Mouse (Mus musculus): Measurements from ENCODE around the gene Ccdc150. TPM values are rescaled to one million over a fixed set of nuclear protein-coding genes. Genes with fewer than 3 reads are reported as not detected.

Gene Ccdc150
- 0.27 TPM in 1 of 2 replicates, not detected in the other for polyA plus RNA-seq (2012; ENCODE audit: insufficient read depth, insufficient read length, missing spikeins)

DNA sequence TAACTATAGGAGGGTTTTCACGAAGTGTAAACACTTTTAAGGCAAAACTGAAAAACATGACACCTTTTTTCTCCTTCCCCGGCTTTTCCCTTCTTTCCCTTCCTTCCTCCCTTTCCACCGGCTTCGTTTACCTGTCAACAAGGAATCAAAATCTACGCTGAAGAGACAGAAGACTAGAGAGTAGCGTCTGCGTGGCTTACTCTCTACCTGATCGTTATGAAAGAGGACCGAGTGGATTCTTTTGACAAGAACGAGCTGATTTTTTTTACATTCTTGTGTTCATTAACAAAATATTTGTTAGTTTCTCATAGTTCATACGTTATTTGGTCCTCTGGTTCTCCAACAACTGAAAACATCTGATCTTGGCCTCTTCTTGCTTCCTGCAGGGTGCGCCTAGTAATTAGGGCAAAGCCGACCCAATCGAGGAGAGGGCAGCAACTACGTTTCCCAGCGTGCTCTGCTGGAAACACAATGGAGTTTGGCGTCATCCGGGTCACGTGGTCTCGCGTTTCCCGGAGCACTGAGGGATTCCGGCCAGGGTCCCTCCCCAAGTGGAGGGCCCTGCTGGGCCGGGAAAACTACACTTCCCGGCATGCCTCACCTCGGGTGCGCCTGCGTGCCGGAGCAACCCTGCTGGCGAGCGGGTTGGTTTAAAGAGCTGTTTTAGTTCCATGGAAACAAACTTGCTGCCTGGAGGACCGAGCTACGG is at the start of gene Ccdc150:
Gene Ccdc150, plus strand, starts transcription at position 526 of the 709 bp plus-strand sequence.
- Histone ChIP-seq H3K4me3 (ENCODE audit: insufficient read depth, low read length) (peak within 1 kb of the TSS; percentile 77), H3K4me1 (ENCODE audit: control insufficient read depth, insufficient read depth, low read length) (peaks cover 9% of the 10 kb centered on the region), H3K27ac (ENCODE audit: insufficient read depth, low read depth, low read length) (no peak within 1 kb of the TSS)
- no peak for TF ChIP-seq POLR2A (IDR thresholded peaks at IDR 0.05; ENCODE audit: borderline replicate concordance, low read depth, low read length)
- no peak for TF ChIP-seq CTCF (IDR thresholded peaks at IDR 0.05; ENCODE audit: low read depth, low read length)

DNA sequence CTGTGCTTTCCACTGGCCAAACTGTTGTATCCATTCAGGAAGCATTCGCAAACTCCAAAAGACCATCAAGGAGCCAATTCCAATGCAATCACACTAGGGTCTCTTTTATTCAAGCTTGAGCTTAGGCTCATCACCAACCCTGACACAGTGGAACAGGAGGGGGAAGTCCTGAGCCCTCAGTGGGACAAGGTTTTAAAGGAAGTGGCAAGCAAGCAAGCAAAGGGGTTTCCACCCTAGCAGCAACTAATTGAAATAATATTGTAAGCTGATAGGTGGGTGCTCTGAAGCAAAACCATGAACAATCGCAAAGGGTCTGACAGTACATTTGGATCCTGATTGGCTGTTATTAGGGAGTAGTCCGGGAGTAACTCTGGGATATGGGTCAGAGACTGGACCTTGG is 30.2 kb upstream of the Ccdc150 start:
- TF ChIP-seq CTCF (IDR thresholded peaks at IDR 0.05; ENCODE audit: low read depth, low read length) (no peak), POLR2A (IDR thresholded peaks at IDR 0.05; ENCODE audit: borderline replicate concordance, low read depth, low read length) (no peak)
- Histone ChIP-seq H3K4me3 (ENCODE audit: insufficient read depth, low read length) (no peak overlapping the region), H3K27ac (ENCODE audit: insufficient read depth, low read depth, low read length) (no peak overlapping the region), H3K4me1 (ENCODE audit: control insufficient read depth, insufficient read depth, low read length) (no peaks in the 10 kb centered on the region)

DNA sequence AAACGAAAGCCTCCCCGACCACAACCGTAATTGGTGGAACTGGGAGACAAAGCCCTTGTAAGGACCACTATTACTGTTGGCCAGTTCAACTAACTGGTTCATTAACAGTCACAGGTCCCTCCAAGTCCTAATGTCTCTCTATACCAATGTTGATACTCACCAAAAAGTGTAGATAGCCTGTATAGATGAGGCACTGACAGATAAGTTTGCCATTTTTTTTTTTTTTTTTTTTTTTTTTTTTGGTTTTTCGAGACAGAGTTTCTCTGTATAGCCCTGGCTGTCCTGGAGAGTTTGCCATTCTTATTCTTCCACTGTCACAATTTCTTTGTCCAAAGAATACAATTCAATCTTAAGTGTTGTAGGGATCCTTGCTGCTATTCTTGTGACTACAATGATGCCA is 7.8 kb upstream of the Ccdc150 start:
- TF ChIP-seq POLR2A (IDR thresholded peaks at IDR 0.05; ENCODE audit: borderline replicate concordance, low read depth, low read length) (no peak), CTCF (IDR thresholded peaks at IDR 0.05; ENCODE audit: low read depth, low read length) (no peak)

DNA sequence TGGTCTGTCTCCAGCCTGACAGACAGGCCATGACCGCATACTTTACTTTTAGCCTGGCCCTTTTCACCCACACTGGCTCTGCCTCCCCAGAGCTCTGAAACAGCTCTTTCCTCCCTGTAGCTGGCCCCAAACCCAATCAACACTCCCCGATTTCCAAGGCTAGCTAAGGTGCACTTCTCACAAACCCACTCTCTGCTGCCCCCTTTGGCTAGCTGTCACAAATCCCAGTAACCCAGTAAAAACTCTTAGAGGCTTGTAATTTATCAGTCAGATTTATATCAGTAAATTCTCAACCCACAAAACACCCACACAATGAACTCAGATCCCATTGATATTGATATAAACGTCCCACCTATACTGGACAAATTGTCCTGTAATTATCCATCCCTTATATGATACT is 25.1 kb downstream of the Ccdc150 start:
- Histone ChIP-seq H3K27ac (ENCODE audit: insufficient read depth, low read depth, low read length) (no peak overlapping the region), H3K4me1 (ENCODE audit: control insufficient read depth, insufficient read depth, low read length) (no peaks in the 10 kb centered on the region), H3K4me3 (ENCODE audit: insufficient read depth, low read length) (no peak overlapping the region)
- TF ChIP-seq CTCF (IDR thresholded peaks at IDR 0.05; ENCODE audit: low read depth, low read length), result no peak
- no peak for TF ChIP-seq POLR2A (IDR thresholded peaks at IDR 0.05; ENCODE audit: borderline replicate concordance, low read depth, low read length)

More for the DNA sequence above, 7.8 kb upstream of the Ccdc150 start:
- H3K4me1 ChIP-seq (ENCODE audit: control insufficient read depth, insufficient read depth, low read length), result no peaks in the 10 kb centered on the region
- no peak overlapping the region for H3K27ac ChIP-seq (ENCODE audit: insufficient read depth, low read depth, low read length)
- no peak overlapping the region for H3K4me3 ChIP-seq (ENCODE audit: insufficient read depth, low read length)

DNA sequence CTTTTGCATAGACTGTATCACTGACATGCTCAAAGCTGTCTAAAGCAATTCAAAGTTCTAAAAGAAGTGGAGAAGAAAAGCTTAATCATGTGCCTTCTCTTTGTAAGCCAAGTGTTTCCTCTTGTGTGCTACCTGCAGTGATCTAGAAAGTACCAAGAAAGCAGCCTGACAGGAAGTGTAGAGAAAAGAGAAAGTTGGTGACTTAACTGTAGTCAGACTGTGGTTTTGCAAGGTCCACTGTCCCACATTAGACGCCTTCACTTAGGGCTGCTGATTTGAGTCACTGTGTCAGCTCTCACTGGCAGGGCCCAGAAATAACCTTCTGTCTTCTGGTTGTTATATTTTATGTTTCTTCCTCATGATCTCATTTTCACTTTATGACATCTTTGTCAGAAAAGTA is 29.1 kb downstream of the Ccdc150 start:
- Histone ChIP-seq H3K4me3 (ENCODE audit: insufficient read depth, low read length) (no peak overlapping the region), H3K27ac (ENCODE audit: insufficient read depth, low read depth, low read length) (no peak overlapping the region), H3K4me1 (ENCODE audit: control insufficient read depth, insufficient read depth, low read length) (no peaks in the 10 kb centered on the region)
- TF ChIP-seq POLR2A (IDR thresholded peaks at IDR 0.05; ENCODE audit: borderline replicate concordance, low read depth, low read length), result no peak
- TF ChIP-seq CTCF (IDR thresholded peaks at IDR 0.05; ENCODE audit: low read depth, low read length), result no peak

DNA sequence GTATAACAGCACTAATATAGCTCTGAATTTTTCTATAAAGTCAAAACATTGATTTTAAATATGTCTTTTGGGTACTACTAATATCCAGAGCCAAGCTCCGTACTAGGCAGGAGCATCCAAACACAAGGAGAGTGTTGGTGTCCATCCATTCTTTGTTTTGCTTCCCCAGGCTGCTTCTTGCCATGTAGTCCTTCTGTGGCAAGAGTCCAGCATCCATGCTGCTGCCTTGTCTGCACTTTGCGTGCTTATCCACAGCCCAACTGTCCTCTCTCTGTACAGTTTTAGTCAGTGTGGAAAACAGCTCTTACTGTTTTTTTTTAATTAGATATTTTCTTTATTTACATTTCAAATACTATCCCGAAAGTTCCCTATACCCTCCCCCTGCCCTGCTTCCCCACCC is 30.2 kb downstream of the Ccdc150 start:
- no peak for TF ChIP-seq CTCF (IDR thresholded peaks at IDR 0.05; ENCODE audit: low read depth, low read length)
- TF ChIP-seq POLR2A (IDR thresholded peaks at IDR 0.05; ENCODE audit: borderline replicate concordance, low read depth, low read length), result no peak
- H3K4me1 ChIP-seq (ENCODE audit: control insufficient read depth, insufficient read depth, low read length), result no peaks in the 10 kb centered on the region
- no peak overlapping the region for H3K27ac ChIP-seq (ENCODE audit: insufficient read depth, low read depth, low read length)
- H3K4me3 ChIP-seq (ENCODE audit: insufficient read depth, low read length), result no peak overlapping the region

DNA sequence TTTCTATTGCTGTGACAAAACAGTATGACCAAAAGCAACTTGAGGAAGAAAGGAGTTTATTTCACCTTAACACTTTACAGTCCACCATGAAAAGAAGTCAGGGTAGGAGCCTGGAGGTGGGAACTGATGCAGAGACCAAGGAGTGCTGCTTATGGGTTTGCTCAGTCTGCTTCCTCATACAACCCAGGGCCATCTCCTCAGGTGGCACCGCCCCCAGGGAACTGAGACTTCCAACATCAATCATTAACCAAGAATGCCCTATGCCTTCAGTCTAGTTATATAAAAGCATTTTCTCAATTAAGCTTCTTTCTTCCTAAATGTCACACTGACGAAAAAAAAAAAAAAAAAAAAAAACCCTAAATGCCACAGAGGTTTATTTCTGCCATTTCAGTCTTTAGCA is 55.9 kb downstream of the Ccdc150 start:
- Histone ChIP-seq H3K4me3 (ENCODE audit: insufficient read depth, low read length) (no peak overlapping the region), H3K27ac (ENCODE audit: insufficient read depth, low read depth, low read length) (no peak overlapping the region), H3K4me1 (ENCODE audit: control insufficient read depth, insufficient read depth, low read length) (no peaks in the 10 kb centered on the region)
- TF ChIP-seq CTCF (IDR thresholded peaks at IDR 0.05; ENCODE audit: low read depth, low read length) (no peak), POLR2A (IDR thresholded peaks at IDR 0.05; ENCODE audit: borderline replicate concordance, low read depth, low read length) (no peak)

DNA sequence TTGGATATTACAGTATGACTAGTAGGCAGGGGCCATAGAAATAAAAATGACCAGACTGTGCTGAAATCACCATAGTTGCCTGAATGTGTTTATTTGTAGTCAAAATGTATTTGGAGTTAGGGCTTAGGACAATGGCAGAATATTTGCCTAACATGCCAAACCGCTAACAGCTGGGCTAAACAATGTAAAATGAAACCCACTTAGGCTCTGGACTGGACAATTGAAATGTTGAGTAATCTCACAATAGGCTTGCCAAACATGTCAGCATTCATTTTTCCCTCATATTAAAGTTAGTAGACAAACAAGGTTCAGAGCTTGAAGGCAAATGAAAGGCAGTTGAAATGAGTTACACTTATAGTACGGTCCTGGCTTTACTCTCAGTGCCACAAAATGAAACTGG is 76.2 kb downstream of the Ccdc150 start:
- no peak for TF ChIP-seq CTCF (IDR thresholded peaks at IDR 0.05; ENCODE audit: low read depth, low read length)
- no peak for TF ChIP-seq POLR2A (IDR thresholded peaks at IDR 0.05; ENCODE audit: borderline replicate concordance, low read depth, low read length)
- Histone ChIP-seq H3K4me1 (ENCODE audit: control insufficient read depth, insufficient read depth, low read length) (no peaks in the 10 kb centered on the region), H3K4me3 (ENCODE audit: insufficient read depth, low read length) (no peak overlapping the region), H3K27ac (ENCODE audit: insufficient read depth, low read depth, low read length) (no peak overlapping the region)

DNA sequence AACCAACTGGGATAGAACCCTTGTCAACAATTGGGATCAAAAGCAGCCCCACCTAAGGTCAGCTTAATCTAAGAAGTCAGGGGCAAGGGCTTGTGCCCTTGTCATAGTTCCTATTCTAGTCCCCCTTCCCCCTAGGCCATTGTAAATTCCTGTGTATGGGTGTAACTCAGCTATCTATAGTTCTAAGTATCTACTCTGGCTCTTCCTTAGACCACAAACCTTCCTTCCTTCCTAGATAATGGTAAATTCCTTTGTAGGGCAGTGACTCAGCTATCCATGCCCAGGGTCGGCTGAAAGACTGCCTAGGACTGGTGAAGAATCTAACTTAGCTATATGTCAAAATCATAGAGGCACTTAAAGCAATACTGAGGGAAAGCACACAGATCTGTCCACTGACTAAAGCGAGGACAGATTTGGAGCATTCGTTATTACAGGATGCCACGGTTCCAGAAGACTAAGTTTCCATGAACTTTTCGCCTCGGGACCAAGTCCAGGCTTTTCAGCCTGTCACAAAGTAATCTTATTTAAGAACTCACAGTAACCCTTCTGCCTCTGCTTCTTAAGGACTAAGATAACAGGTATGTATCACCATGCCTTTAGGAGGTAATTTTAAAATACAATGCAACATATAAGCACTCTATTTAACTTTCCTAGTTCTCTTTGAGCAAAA is 77.5 kb downstream of the Ccdc150 start:
- Histone ChIP-seq H3K27ac (ENCODE audit: insufficient read depth, low read depth, low read length) (no peak overlapping the region), H3K4me1 (ENCODE audit: control insufficient read depth, insufficient read depth, low read length) (no peaks in the 10 kb centered on the region), H3K4me3 (ENCODE audit: insufficient read depth, low read length) (no peak overlapping the region)
- TF ChIP-seq CTCF (IDR thresholded peaks at IDR 0.05; ENCODE audit: low read depth, low read length) (no peak), POLR2A (IDR thresholded peaks at IDR 0.05; ENCODE audit: borderline replicate concordance, low read depth, low read length) (no peak)

DNA sequence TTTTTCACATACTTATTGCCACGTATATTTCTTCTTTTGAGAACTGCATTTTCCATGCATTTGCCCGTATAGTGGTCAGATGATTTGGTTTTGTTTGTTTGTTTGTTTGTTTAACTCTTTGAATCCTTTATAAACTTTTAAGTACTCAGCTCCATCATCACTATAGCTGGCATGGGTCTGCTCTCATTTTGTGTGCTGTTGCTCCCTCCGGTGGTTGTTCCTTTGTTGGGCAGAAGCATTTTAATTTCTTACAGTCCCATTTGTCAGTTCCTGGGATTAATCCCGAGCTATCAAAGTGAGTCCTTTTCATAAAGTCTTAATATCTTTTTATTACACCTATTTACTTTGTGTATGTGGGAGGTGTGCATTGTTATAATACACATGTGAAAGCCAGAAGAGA is 82.5 kb downstream of the Ccdc150 start:
- Histone ChIP-seq H3K27ac (ENCODE audit: insufficient read depth, low read depth, low read length) (no peak overlapping the region), H3K4me3 (ENCODE audit: insufficient read depth, low read length) (no peak overlapping the region), H3K4me1 (ENCODE audit: control insufficient read depth, insufficient read depth, low read length) (no peaks in the 10 kb centered on the region)
- TF ChIP-seq POLR2A (IDR thresholded peaks at IDR 0.05; ENCODE audit: borderline replicate concordance, low read depth, low read length) (no peak), CTCF (IDR thresholded peaks at IDR 0.05; ENCODE audit: low read depth, low read length) (no peak)

Measured in bone marrow macrophage, adult 2 months (primary cell).